ENCODE assay signal across 8 mouse cellular contexts in the genomic region with DNA sequence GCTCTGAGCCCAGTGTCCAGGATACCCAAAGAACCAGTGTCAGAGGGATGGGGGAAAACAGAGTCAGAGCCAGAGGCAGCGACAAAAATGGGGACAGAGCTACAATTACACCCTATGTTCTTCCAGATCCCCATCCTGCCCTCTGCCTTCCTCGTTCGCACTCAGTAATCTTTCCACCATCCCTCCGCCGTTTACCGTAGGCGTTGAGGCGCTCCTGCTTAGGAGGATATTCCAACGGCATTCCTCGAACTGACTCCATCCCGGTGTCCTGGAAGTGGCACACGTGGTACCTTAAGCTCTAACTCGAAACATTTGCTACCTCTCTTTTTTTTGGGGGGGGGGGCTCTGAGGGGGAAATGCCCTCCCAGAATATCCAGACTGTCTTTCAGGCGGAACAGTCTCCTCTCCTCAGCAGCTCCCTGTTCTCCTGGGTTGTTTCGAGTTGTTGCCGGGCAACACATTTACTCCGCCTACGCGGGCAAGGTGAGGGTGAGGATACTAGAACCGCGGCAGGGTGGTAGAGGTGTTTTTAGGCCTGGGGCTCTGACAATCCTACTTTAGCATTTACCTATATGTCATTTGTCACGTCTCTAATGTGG. TPM values are rescaled to one million over a fixed set of nuclear protein-coding genes. Genes with fewer than 3 reads are reported as not detected.
A peak's percentile ranks its signal among the peaks of the same experiment; 100 is the strongest.
DNase-seq lines count a peak whose midpoint lies in the region; ATAC-seq and TF ChIP-seq lines count a peak whose summit lies in the region.

No protein-coding gene starts in this region.

- TF ChIP-seq POLR2A in brain, embryonic 14.5 days (IDR thresholded peaks at IDR 0.05; ENCODE audit: borderline replicate concordance, extremely low read depth, insufficient read depth, insufficient read length, poor library complexity, severe bottlenecking), result no peak

- WGBS in kidney, embryonic 14.5 days, result 2% methylated on average over 22 of the region's 22 CpGs
- WGBS in hindbrain, embryonic 14.5 days, result under 1% methylated on average over 22 of the region's 22 CpGs
- 1% methylated on average over 22 of the region's 22 CpGs for WGBS in midbrain, embryonic 16.5 days

- H3K9ac ChIP-seq in kidney, embryonic 14.5 days (ENCODE audit: low read depth, low read length), result peak overlapping the region; percentile 59
- H3K9ac ChIP-seq in hindbrain, embryonic 14.5 days, result peak overlapping the region; percentile 72
- peak overlapping the region; percentile 72 for H3K9ac ChIP-seq in midbrain, embryonic 16.5 days (ENCODE audit: low read depth, low read length)

- ATAC-seq in kidney, embryonic 14.5 days (ENCODE audit: low FRiP score, low TSS enrichment), result no peak
- ATAC-seq in hindbrain, embryonic 14.5 days (ENCODE audit: low FRiP score), result peak; percentile 7
- ATAC-seq in midbrain, embryonic 16.5 days, result peak; percentile 43; the same call in 1 of the 2 replicates

- no peak for TF ChIP-seq CTCF in brain, embryonic 14.5 days (IDR thresholded peaks at IDR 0.05; ENCODE audit: borderline replicate concordance, extremely low read depth, insufficient read depth, insufficient read length)

- H3K27ac ChIP-seq in kidney, embryonic 14.5 days (ENCODE audit: low read depth, low read length), result no peak overlapping the region
- H3K27ac ChIP-seq in hindbrain, embryonic 14.5 days, result peak overlapping the region; percentile 68
- H3K27ac ChIP-seq in midbrain, embryonic 16.5 days (ENCODE audit: low read length), result peak overlapping the region; percentile 62

- H3K4me2 ChIP-seq in kidney, embryonic 14.5 days (replicated peaks; ENCODE audit: low read depth, low read length), result peak overlapping the region; percentile 96
- H3K4me2 ChIP-seq in hindbrain, embryonic 14.5 days (replicated peaks), result peak overlapping the region; percentile 80
- peak overlapping the region; percentile 84 for H3K4me2 ChIP-seq in midbrain, embryonic 16.5 days (ENCODE audit: low read length)

- no peak for DNase-seq in kidney, postnatal 10 days
- DNase-seq in brain, embryonic 14.5 days (ENCODE audit: low read depth), result peak; percentile 69
- DNase-seq in hindbrain, embryonic 14.5 days (ENCODE audit: low spot score), result peak; percentile 62
- DNase-seq in right cerebral cortex, postnatal 14 days, result no peak
- DNase-seq in cerebellum, adult 9-11 months, result no peak
- DNase-seq in spleen, adult 12 weeks (ENCODE audit: low spot score), result no peak

- H3K4me3 ChIP-seq in kidney, embryonic 14.5 days (ENCODE audit: low read length), result peak overlapping the region; percentile 52
- peak overlapping the region; percentile 44 for H3K4me3 ChIP-seq in hindbrain, embryonic 14.5 days (replicated peaks; ENCODE audit: low read length)
- peak overlapping the region; percentile 50 for H3K4me3 ChIP-seq in midbrain, embryonic 16.5 days (ENCODE audit: low read depth, low read length)

- H3K36me3 ChIP-seq in kidney, embryonic 14.5 days (ENCODE audit: control insufficient read depth, insufficient read depth, low read length), result no peaks in the 10 kb centered on the region
- no peaks in the 10 kb centered on the region for H3K36me3 ChIP-seq in hindbrain, embryonic 14.5 days (replicated peaks; ENCODE audit: control insufficient read depth, insufficient read depth)
- no peaks in the 10 kb centered on the region for H3K36me3 ChIP-seq in midbrain, embryonic 16.5 days (ENCODE audit: control insufficient read depth, insufficient read depth, low read length)

- peaks cover 3% of the 10 kb centered on the region; the same call in 1 of the 2 replicates for H3K4me1 ChIP-seq in kidney, embryonic 14.5 days (ENCODE audit: control insufficient read depth, insufficient read depth, low read length)
- H3K4me1 ChIP-seq in hindbrain, embryonic 14.5 days (replicated peaks; ENCODE audit: control insufficient read depth, insufficient read depth, low read length), result peaks cover 13% of the 10 kb centered on the region
- H3K4me1 ChIP-seq in midbrain, embryonic 16.5 days (ENCODE audit: control insufficient read depth, insufficient read depth, low read length), result peaks cover 13% of the 10 kb centered on the region; the same call in 1 of the 2 replicates

- H3K27me3 ChIP-seq in kidney, embryonic 14.5 days (ENCODE audit: control insufficient read depth, insufficient read depth, low read length), result no peaks in the 10 kb centered on the region
- peaks cover 3% of the 10 kb centered on the region; the same call in 1 of the 2 replicates for H3K27me3 ChIP-seq in hindbrain, embryonic 14.5 days (ENCODE audit: control insufficient read depth, insufficient read depth, low read length)
- 0 out of 2 replicates have a peak, but pooled peaks cover under 1% of the 10 kb centered on the region for H3K27me3 ChIP-seq in midbrain, embryonic 16.5 days (ENCODE audit: control insufficient read depth, insufficient read depth, low read depth, low read length)

- H3K9me3 ChIP-seq in kidney, embryonic 14.5 days (ENCODE audit: control insufficient read depth, low read length), result no peaks in the 10 kb centered on the region
- H3K9me3 ChIP-seq in hindbrain, embryonic 14.5 days (ENCODE audit: control insufficient read depth, low read length), result no peaks in the 10 kb centered on the region
- H3K9me3 ChIP-seq in midbrain, embryonic 16.5 days (replicated peaks; ENCODE audit: control insufficient read depth, low read length, poor library complexity, severe bottlenecking), result no peaks in the 10 kb centered on the region

RNA-seq across cellular contexts. Expression of a gene that starts 4.5 kb away (rescaled TPM):
- 3.8 and 8.9 TPM in 2 replicates for polyA plus RNA-seq in kidney, embryonic 14.5 days (2014; fragmentation: Nextera tagmentation; extraction: Ambion mirVana)
- polyA plus RNA-seq in brain, embryonic 14.5 days (2012; rRNA removed), result 4.0 and 8.3 TPM in 2 replicates
- 10.3 and 12.4 TPM in 2 replicates for polyA plus RNA-seq in hindbrain, embryonic 14.5 days (2014; fragmentation: Nextera tagmentation; extraction: Ambion mirVana)
- polyA plus RNA-seq in midbrain, embryonic 16.5 days (2015; fragmentation: Nextera tagmentation; extraction: Ambion mirVana), result 7.4 and 11.6 TPM in 2 replicates

RNA-seq across cellular contexts. Expression of a gene that starts 9.7 kb away (rescaled TPM):
- polyA plus RNA-seq in kidney, embryonic 14.5 days (2014; fragmentation: Nextera tagmentation; extraction: Ambion mirVana), result 0.93 and 1.0 TPM in 2 replicates
- polyA plus RNA-seq in brain, embryonic 14.5 days (2012; rRNA removed), result 8.3 and 10.3 TPM in 2 replicates
- polyA plus RNA-seq in hindbrain, embryonic 14.5 days (2014; fragmentation: Nextera tagmentation; extraction: Ambion mirVana), result 19.5 and 24.2 TPM in 2 replicates
- polyA plus RNA-seq in midbrain, embryonic 16.5 days (2015; fragmentation: Nextera tagmentation; extraction: Ambion mirVana), result 15.1 and 18.5 TPM in 2 replicates

RNA-seq across cellular contexts. Expression of a gene that starts 42.5 kb away (rescaled TPM):
- polyA plus RNA-seq in kidney, embryonic 14.5 days (2014; fragmentation: Nextera tagmentation; extraction: Ambion mirVana), result 61.5 and 75.7 TPM in 2 replicates
- 37.8 and 41.5 TPM in 2 replicates for polyA plus RNA-seq in brain, embryonic 14.5 days (2012; rRNA removed)
- 72.5 and 82.6 TPM in 2 replicates for polyA plus RNA-seq in hindbrain, embryonic 14.5 days (2014; fragmentation: Nextera tagmentation; extraction: Ambion mirVana)
- polyA plus RNA-seq in midbrain, embryonic 16.5 days (2015; fragmentation: Nextera tagmentation; extraction: Ambion mirVana), result 70.6 and 80.8 TPM in 2 replicates

RNA-seq across cellular contexts. Expression of a gene that starts 42.7 kb away (rescaled TPM):
- polyA plus RNA-seq in kidney, embryonic 14.5 days (2014; fragmentation: Nextera tagmentation; extraction: Ambion mirVana), result 8.5 and 9.3 TPM in 2 replicates
- polyA plus RNA-seq in brain, embryonic 14.5 days (2012; rRNA removed), result 4.2 TPM in 2 replicates
- 2.3 and 3.4 TPM in 2 replicates for polyA plus RNA-seq in hindbrain, embryonic 14.5 days (2014; fragmentation: Nextera tagmentation; extraction: Ambion mirVana)
- polyA plus RNA-seq in midbrain, embryonic 16.5 days (2015; fragmentation: Nextera tagmentation; extraction: Ambion mirVana), result 2.5 and 3.0 TPM in 2 replicates

Comparison
In these comparisons a context has a peak if more than half of its experiments do, and no peak if none do; other contexts are left out.
1. DNase-seq: peak in brain, embryonic 14.5 days (single experiment) and hindbrain, embryonic 14.5 days (single experiment); none in kidney, postnatal 10 days (single experiment), right cerebral cortex, postnatal 14 days (single experiment), cerebellum, adult 9-11 months (single experiment) and spleen, adult 12 weeks (single experiment).
2. Peak in every context shown above with its lines, with median percentiles within 50 percentile points of each other: H3K4me2 ChIP-seq, H3K4me3 ChIP-seq and H3K9ac ChIP-seq.